30 mouse cellular contexts compared by ENCODE assay signal in genomic region chr10:107516641-107517040, GRCm38 (mm10). TPM values are rescaled to one million over a fixed set of nuclear protein-coding genes. Genes with fewer than 3 reads are reported as not detected.
A peak's percentile ranks its signal among the peaks of the same experiment; 100 is the strongest.
DNase-seq lines count a peak whose midpoint lies in the region; ATAC-seq lines count a peak whose summit lies in the region.
"Had no signal": no experiment of that assay in that cellular context is flagged by ENCODE, and none has a peak within 500 bp of the region (broad histone marks: within the 10 kb centered on the region; RNA-seq: fewer than 3 reads in every experiment).

No protein-coding gene starts in this region.

- no peak overlapping the region for H3K4me2 ChIP-seq in kidney, embryonic 16.5 days (replicated peaks; ENCODE audit: low read depth, low read length)
- H3K4me2 ChIP-seq in kidney, embryonic 15.5 days: no peak overlapping the region
- no peak overlapping the region for H3K4me2 ChIP-seq in midbrain, embryonic 11.5 days
- H3K4me2 ChIP-seq in forebrain, embryonic 15.5 days (replicated peaks): no peak overlapping the region
- H3K4me2 ChIP-seq: embryonic facial prominence, embryonic 15.5 days; heart, embryonic 13.5 days; limb, embryonic 15.5 days had no signal

- ATAC-seq in kidney, embryonic 16.5 days (ENCODE audit: low FRiP score, low TSS enrichment): peak; percentile 75
- no peak for ATAC-seq in kidney, embryonic 15.5 days (replicated peaks; ENCODE audit: low FRiP score)
- no peak for ATAC-seq in midbrain, embryonic 11.5 days (ENCODE audit: low FRiP score)
- ATAC-seq in forebrain, embryonic 15.5 days (replicated peaks): no peak
- ATAC-seq: activated CD4-positive, CD25-positive, alpha-beta regulatory T cell, adult 4 months; forebrain, embryonic 16.5 days; hindbrain, postnatal 0 days; intestine, embryonic 16.5 days; lung, postnatal 0 days; midbrain, embryonic 16.5 days had no signal

- H3K27ac ChIP-seq in kidney, embryonic 16.5 days (ENCODE audit: low read length): no peak overlapping the region
- no peak overlapping the region for H3K27ac ChIP-seq in kidney, embryonic 15.5 days
- no peak overlapping the region for H3K27ac ChIP-seq in midbrain, embryonic 11.5 days (ENCODE audit: low read depth, low read length)
- no peak overlapping the region for H3K27ac ChIP-seq in midbrain, embryonic 10.5 days (replicated peaks)
- H3K27ac ChIP-seq in forebrain, embryonic 15.5 days (replicated peaks): no peak overlapping the region
- H3K27ac ChIP-seq: embryonic facial prominence, embryonic 15.5 days; heart, adult 2 months; heart, embryonic 13.5 days; hindbrain, postnatal 0 days; limb, embryonic 15.5 days; liver, embryonic 14.5 days had no signal

- no peaks in the 10 kb centered on the region for H3K4me1 ChIP-seq in kidney, embryonic 16.5 days (ENCODE audit: insufficient read depth, low read length)
- no peaks in the 10 kb centered on the region for H3K4me1 ChIP-seq in kidney, embryonic 15.5 days
- no peaks in the 10 kb centered on the region for H3K4me1 ChIP-seq in midbrain, embryonic 11.5 days (ENCODE audit: control insufficient read depth, insufficient read depth, low read length)
- H3K4me1 ChIP-seq in midbrain, embryonic 10.5 days: no peaks in the 10 kb centered on the region
- H3K4me1 ChIP-seq in forebrain, embryonic 15.5 days: no peaks in the 10 kb centered on the region
- H3K4me1 ChIP-seq: embryonic facial prominence, embryonic 15.5 days; heart, embryonic 13.5 days; limb, embryonic 15.5 days had no signal

- no peak overlapping the region for H3K4me3 ChIP-seq in kidney, embryonic 16.5 days (ENCODE audit: low read length)
- H3K4me3 ChIP-seq in kidney, embryonic 15.5 days (replicated peaks): no peak overlapping the region
- no peak overlapping the region for H3K4me3 ChIP-seq in midbrain, embryonic 11.5 days (ENCODE audit: low read depth, low read length)
- H3K4me3 ChIP-seq in midbrain, embryonic 10.5 days: no peak overlapping the region
- no peak overlapping the region for H3K4me3 ChIP-seq in forebrain, embryonic 15.5 days
- H3K4me3 ChIP-seq: embryonic facial prominence, embryonic 15.5 days; heart, adult 2 months; heart, embryonic 13.5 days; limb, embryonic 15.5 days had no signal

- no peak overlapping the region for H3K9ac ChIP-seq in kidney, embryonic 16.5 days (replicated peaks; ENCODE audit: low read length)
- H3K9ac ChIP-seq in kidney, embryonic 15.5 days: no peak overlapping the region
- no peak overlapping the region for H3K9ac ChIP-seq in midbrain, embryonic 11.5 days (ENCODE audit: low read length)
- no peak overlapping the region for H3K9ac ChIP-seq in forebrain, embryonic 15.5 days (replicated peaks)
- H3K9ac ChIP-seq: embryonic facial prominence, embryonic 15.5 days; heart, embryonic 13.5 days; limb, embryonic 15.5 days; liver, embryonic 14.5 days had no signal

- no peaks in the 10 kb centered on the region for H3K36me3 ChIP-seq in kidney, embryonic 16.5 days (ENCODE audit: insufficient read depth, low read length)
- H3K36me3 ChIP-seq in kidney, embryonic 15.5 days: no peaks in the 10 kb centered on the region
- H3K36me3 ChIP-seq in midbrain, embryonic 11.5 days (ENCODE audit: control insufficient read depth, insufficient read depth, low read length): no peaks in the 10 kb centered on the region
- H3K36me3 ChIP-seq in midbrain, embryonic 10.5 days: no peaks in the 10 kb centered on the region
- no peaks in the 10 kb centered on the region for H3K36me3 ChIP-seq in forebrain, embryonic 15.5 days
- H3K36me3 ChIP-seq: embryonic facial prominence, embryonic 15.5 days; heart, embryonic 13.5 days; limb, embryonic 15.5 days had no signal

- peak; percentile 4 to 5 for DNase-seq in cerebellum, postnatal 10 days
- no peak for DNase-seq in cerebellum, adult 18-20 months
- peak; percentile 62 for DNase-seq in midbrain, embryonic 11.5 days (ENCODE audit: low spot score, missing footprints)
- no peak for DNase-seq in midbrain, embryonic 10.5 days (ENCODE audit: low spot score)
- DNase-seq: adrenal gland, postnatal 10 days; cerebellum, adult 2 months; cerebellum, postnatal 36 days; embryo, embryonic 11 days; gastrocnemius, postnatal 36 days; heart, adult 2 months; heart, postnatal 14 days; layer of hippocampus, postnatal 36 days; right cerebral cortex, postnatal 4 days; thymus, adult 18-20 months; thymus, postnatal 36 days had no signal

- H3K27me3 ChIP-seq in kidney, embryonic 16.5 days (ENCODE audit: insufficient read depth, low read length): no peaks in the 10 kb centered on the region
- no peaks in the 10 kb centered on the region for H3K27me3 ChIP-seq in kidney, embryonic 15.5 days
- H3K27me3 ChIP-seq in midbrain, embryonic 11.5 days (ENCODE audit: control insufficient read depth, insufficient read depth, low read length): no peaks in the 10 kb centered on the region
- H3K27me3 ChIP-seq in midbrain, embryonic 10.5 days (ENCODE audit: low read depth, poor library complexity, severe bottlenecking): no peaks in the 10 kb centered on the region
- no peaks in the 10 kb centered on the region for H3K27me3 ChIP-seq in forebrain, embryonic 15.5 days
- H3K27me3 ChIP-seq: embryonic facial prominence, embryonic 15.5 days; heart, embryonic 13.5 days; limb, embryonic 15.5 days had no signal

- WGBS in kidney, embryonic 16.5 days: 49% methylated on average over 7 of the region's 7 CpGs
- 46% methylated on average over 7 of the region's 7 CpGs for WGBS in kidney, embryonic 15.5 days
- 90% methylated on average over 7 of the region's 7 CpGs for whole genome bisulfite sequencing in midbrain, embryonic 11.5 days
- WGBS in midbrain, embryonic 10.5 days: 86% methylated on average over 7 of the region's 7 CpGs
- 86% methylated on average over 7 of the region's 7 CpGs for WGBS in forebrain, embryonic 15.5 days

- H3K9me3 ChIP-seq in kidney, embryonic 16.5 days (ENCODE audit: low read length): no peaks in the 10 kb centered on the region
- H3K9me3 ChIP-seq in kidney, embryonic 15.5 days (replicated peaks): no peaks in the 10 kb centered on the region
- no peaks in the 10 kb centered on the region for H3K9me3 ChIP-seq in midbrain, embryonic 11.5 days (ENCODE audit: control insufficient read depth, low read length)
- H3K9me3 ChIP-seq in midbrain, embryonic 10.5 days (replicated peaks): no peaks in the 10 kb centered on the region
- H3K9me3 ChIP-seq in forebrain, embryonic 15.5 days: no peaks in the 10 kb centered on the region
- H3K9me3 ChIP-seq: embryonic facial prominence, embryonic 15.5 days; heart, embryonic 13.5 days; limb, embryonic 15.5 days had no signal

RNA-seq across cellular contexts. Expression of gene Myf6, which starts 22.1 kb away (rescaled TPM):
- polyA plus RNA-seq in kidney, embryonic 16.5 days (2015; fragmentation: Nextera tagmentation; extraction: Ambion mirVana): 0.23 and 0.37 TPM in 2 replicates
- polyA plus RNA-seq in kidney, embryonic 15.5 days (2015; fragmentation: Nextera tagmentation; extraction: Ambion mirVana): 1.1 and 2.2 TPM in 2 replicates
- 0.12 TPM in 1 of 2 replicates, not detected in the other for polyA plus RNA-seq in midbrain, embryonic 11.5 days (2014; fragmentation: Nextera tagmentation; extraction: Ambion mirVana)
- not detected in 2 replicates for polyA plus RNA-seq in midbrain, embryonic 10.5 days (2016; fragmentation: Nextera tagmentation; extraction: Ambion mirVana)
- polyA plus RNA-seq in forebrain, embryonic 15.5 days (2015; fragmentation: Nextera tagmentation; extraction: Ambion mirVana): not detected in 2 replicates
- polyA plus RNA-seq: cerebellum, adult 2 months; forebrain, embryonic 16.5 days; heart, adult 2 months; hindbrain, embryonic 11.5 days; hindbrain, postnatal 0 days; intestine, embryonic 16.5 days; liver, embryonic 14.5 days; midbrain, embryonic 16.5 days; neural tube, embryonic 14.5 days had no signal

RNA-seq across cellular contexts. Expression of gene Myf5, which starts 30.7 kb away (rescaled TPM):
- polyA plus RNA-seq in kidney, embryonic 16.5 days (2015; fragmentation: Nextera tagmentation; extraction: Ambion mirVana): 0.12 and 0.19 TPM in 2 replicates
- 0.80 and 0.95 TPM in 2 replicates for polyA plus RNA-seq in kidney, embryonic 15.5 days (2015; fragmentation: Nextera tagmentation; extraction: Ambion mirVana)
- 0.44 and 0.83 TPM in 2 replicates for polyA plus RNA-seq in midbrain, embryonic 11.5 days (2014; fragmentation: Nextera tagmentation; extraction: Ambion mirVana)
- 2.8 and 3.3 TPM in 2 replicates for polyA plus RNA-seq in midbrain, embryonic 10.5 days (2016; fragmentation: Nextera tagmentation; extraction: Ambion mirVana)
- polyA plus RNA-seq in forebrain, embryonic 15.5 days (2015; fragmentation: Nextera tagmentation; extraction: Ambion mirVana): not detected in 2 replicates
- polyA plus RNA-seq: cerebellum, adult 2 months; forebrain, embryonic 16.5 days; heart, adult 2 months; hindbrain, postnatal 0 days had no signal

Comparison
In these comparisons a context has a peak if more than half of its experiments do, and no peak if none do; other contexts are left out.
1. DNase-seq: peak in cerebellum, postnatal 10 days (2 of 2) and midbrain, embryonic 11.5 days (single experiment); none in cerebellum, adult 18-20 months (0 of 2) and midbrain, embryonic 10.5 days (single experiment).